Mouse (Mus musculus) small intestine, adult 2 months (tissue): ENCODE data around the gene Cltc.

Experiments used
- CTCF ChIP-seq: fragments of 200-500 bp; IDR thresholded peaks from 2 replicates; pipeline ENCODE4 v1.5.1; 2012; ENCODE audit warnings: low read depth, mild to moderate bottlenecking, control low read depth, inconsistent platforms, low read length, moderate library complexity, mixed read lengths; ENCODE audit not compliant: insufficient replicate concordance, insufficient read length; ENCODE audit errors: extremely low read depth
- POLR2A ChIP-seq: fragments of 200-500 bp; IDR thresholded peaks from 2 replicates; pipeline ENCODE4 v1.6.1; 2012; ENCODE audit warnings: low read depth, mild to moderate bottlenecking, control low read depth, inconsistent platforms, low read length, moderate library complexity

GRCm38 (mm10) chr11:86695461-86695860 is 61.9 kb downstream of the Cltc start:
- no peak for TF ChIP-seq CTCF
- TF ChIP-seq POLR2A = no peak
